Mouse (Mus musculus): ENCODE measurements at regions not wholly inside any gene's neighbourhood (a gene's known extent, or its start where the extent isn't known, plus 50 kb on each side); places are given as distances from the start of the nearest gene placed in this dataset.

DNA sequence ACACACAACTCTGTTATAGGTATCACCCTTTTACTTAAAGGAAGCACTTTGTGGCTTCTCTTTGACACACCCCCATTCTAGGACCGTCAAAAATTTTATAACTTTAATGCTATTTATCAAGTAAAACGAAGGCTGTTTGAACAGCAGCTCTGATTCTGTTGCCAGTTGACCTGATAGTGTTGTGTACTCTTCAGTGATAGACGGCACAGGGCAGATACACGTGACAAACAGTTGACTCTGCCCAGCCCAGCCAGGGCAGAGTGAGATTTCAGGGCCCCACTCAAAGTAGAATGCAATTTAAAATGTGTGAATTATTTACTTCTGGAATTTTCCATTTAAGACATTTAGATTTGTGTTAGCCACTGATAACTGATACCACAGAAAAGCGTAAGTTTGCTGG, 55.1 kb upstream of the Plxnc1 start:
- no peak for TF ChIP-seq CTCF (IDR thresholded peaks at IDR 0.05; ENCODE audit: borderline replicate concordance, control insufficient read depth, extremely low read depth, insufficient read depth, low read length, poor library complexity)
- TF ChIP-seq POLR2A (IDR thresholded peaks at IDR 0.05; ENCODE audit: control insufficient read depth, extremely low read depth, insufficient read depth, low read length, poor library complexity): no peak

Measured in thymus, adult 2 months (tissue).